Mouse (Mus musculus) brain, adult 2 months (tissue): ENCODE results near the gene Stac2.

Experiments
- DNase-seq: peaks from one replicate; pipeline ENCODE4 v3.0.0; 2011; ENCODE audit warnings: low read depth, low spot score

Gene Stac2

GRCm38 (mm10) chr11:98021565-98022252 lies 31.6 kb downstream of the Stac2 start:
- DNase-seq, result peak; percentile 87

GRCm38 (mm10) chr11:98021118-98021517 lies 32.1 kb downstream of the Stac2 start:
- no peak for DNase-seq

- peak; percentile 67 for DNase-seq
Observed at GRCm38 (mm10) chr11:98020710-98021109, 32.6 kb downstream of the Stac2 start.

GRCm38 (mm10) chr11:98019883-98020610 lies 33.2 kb downstream of the Stac2 start:
- DNase-seq, result no peak

- DNase-seq, result peak; percentile 94
Observed at GRCm38 (mm10) chr11:98018858-98019641, 34.2 kb downstream of the Stac2 start.

GRCm38 (mm10) chr11:98018222-98018621 lies 35.0 kb downstream of the Stac2 start:
- DNase-seq, result no peak

- no peak for DNase-seq
Observed at GRCm38 (mm10) chr11:98016824-98017223, 36.4 kb downstream of the Stac2 start.

GRCm38 (mm10) chr11:98016177-98016576 lies 37.1 kb downstream of the Stac2 start:
- no peak for DNase-seq

GRCm38 (mm10) chr11:98012831-98013230 lies 40.4 kb downstream of the Stac2 start:
- no peak for DNase-seq

- DNase-seq, result peak; percentile 80
Observed at GRCm38 (mm10) chr11:98011716-98012115, 41.5 kb downstream of the Stac2 start.

GRCm38 (mm10) chr11:98008087-98008486 lies 45.2 kb downstream of the Stac2 start:
- DNase-seq, result peak; percentile 64

GRCm38 (mm10) chr11:98005686-98006085 lies 47.6 kb downstream of the Stac2 start:
- DNase-seq, result peak; percentile 64

- DNase-seq, result peak; percentile 47
Observed at GRCm38 (mm10) chr11:98005076-98005475, 48.2 kb downstream of the Stac2 start.

- DNase-seq, result peak; percentile 86
Observed at GRCm38 (mm10) chr11:98004161-98004560, 49.1 kb downstream of the Stac2 start.

- peak; percentile 68 for DNase-seq
Observed at GRCm38 (mm10) chr11:98003171-98003671, 50.0 kb downstream of the Stac2 start.

- peak; percentile 88 for DNase-seq
Observed at GRCm38 (mm10) chr11:98002627-98003026, 50.6 kb downstream of the Stac2 start.

GRCm38 (mm10) chr11:98001986-98002385 lies 51.3 kb downstream of the Stac2 start:
- no peak for DNase-seq

- no peak for DNase-seq
Observed at GRCm38 (mm10) chr11:98001351-98001824, 51.9 kb downstream of the Stac2 start.

- DNase-seq, result no peak
Observed at GRCm38 (mm10) chr11:98000378-98001140, 52.7 kb downstream of the Stac2 start.

GRCm38 (mm10) chr11:97999748-98000147 lies 53.5 kb downstream of the Stac2 start:
- no peak for DNase-seq
